Mouse (Mus musculus): ENCODE measurements around the gene Actn1. TPM values are rescaled to one million over a fixed set of nuclear protein-coding genes. Genes with fewer than 3 reads are reported as not detected.

The Actn1 gene
- total RNA-seq, 2 experiments from 2014 or later, result 13.4 to 15.5 TPM

GRCm38 (mm10) chr12:80123227-80123803, 136.9 kb downstream of the Actn1 start:
- no peak for ATAC-seq (replicated peaks; ENCODE audit: low FRiP score, poor library complexity, severe bottlenecking)

DNA sequence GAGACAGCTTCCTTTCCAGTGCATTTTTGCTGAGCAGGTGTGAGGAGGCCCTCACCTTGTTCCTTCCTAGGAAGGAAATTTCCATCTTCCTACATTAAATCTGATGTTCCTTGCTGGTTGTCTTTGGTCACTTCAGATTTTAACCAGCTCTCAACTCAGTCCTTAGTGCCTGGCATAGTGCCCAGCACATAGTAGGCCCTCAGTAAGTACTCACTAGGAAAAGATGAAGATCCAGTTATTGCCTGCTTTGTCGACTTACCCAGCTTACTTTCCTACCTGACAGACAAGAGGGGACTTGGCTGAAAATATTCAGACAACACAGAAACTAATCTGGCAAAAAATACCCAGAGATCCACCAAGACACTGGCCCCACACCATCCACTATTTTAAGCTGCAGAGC, 138.7 kb downstream of the Actn1 start:
- ATAC-seq (replicated peaks; ENCODE audit: low FRiP score, poor library complexity, severe bottlenecking), result no peak

- no peak for ATAC-seq (replicated peaks; ENCODE audit: low FRiP score, poor library complexity, severe bottlenecking)
Observed at GRCm38 (mm10) chr12:80118588-80118987, 141.6 kb downstream of the Actn1 start.

Other genes starting within 250 kb of the Actn1 start
- 8.8 and 12.7 TPM in 2 replicates for gene Zfp36l1, start 147.4 kb downstream of the Actn1 start, total RNA-seq (2015; ENCODE audit: low replicate concordance)
- gene Zfp36l1, start 147.4 kb downstream of the Actn1 start, total RNA-seq (2017; ENCODE audit: low replicate concordance), result 4.0 and 4.3 TPM in 2 replicates
- 0.19 and 1.9 TPM in 2 replicates for gene Dcaf5, start 176.2 kb upstream of the Actn1 start, total RNA-seq (2015; ENCODE audit: low replicate concordance)
- gene Dcaf5, start 176.2 kb upstream of the Actn1 start, total RNA-seq (2017; ENCODE audit: low replicate concordance), result 4.3 TPM in 2 replicates
- 1.7 and 1.9 TPM in 2 replicates for gene Exd2, start 202.7 kb upstream of the Actn1 start, total RNA-seq (2015; ENCODE audit: low replicate concordance)
- gene Exd2, start 202.7 kb upstream of the Actn1 start, total RNA-seq (2017; ENCODE audit: low replicate concordance), result 3.1 and 4.2 TPM in 2 replicates

Measured in erythroblast, adult 5-6 weeks (primary cell).